Mouse (Mus musculus): ENCODE results near the gene Spata31d1b.

Gene Spata31d1b

GRCm38 (mm10) chr13:59756906-59757305, 44.8 kb downstream of the Spata31d1b start:
- peak; percentile 93 for DNase-seq

- DNase-seq: no peak
Measured at GRCm38 (mm10) chr13:59762791-59763190, 50.7 kb downstream of the Spata31d1b start.

GRCm38 (mm10) chr13:59766786-59767515, 54.9 kb downstream of the Spata31d1b start:
- DNase-seq: no peak

- no peak for DNase-seq
Measured at GRCm38 (mm10) chr13:59768531-59768930, 56.4 kb downstream of the Spata31d1b start.
